Mouse (Mus musculus) CD4-positive, CD25-positive, alpha-beta regulatory T cell, adult 2 months (primary cell): ENCODE measurements at regions not wholly inside any gene's neighbourhood (a gene's known extent, or its start where the extent isn't known, plus 50 kb on each side); places are given as distances from the start of the nearest gene placed in this dataset.
A peak's percentile ranks its signal among the peaks of the same experiment; 100 is the strongest.

Experiments used
- DNase-seq: peaks from one replicate; pipeline ENCODE4 v3.0.0-alpha.2; 2012; ENCODE audit warnings: low read depth, low spot score

GRCm38 (mm10) chr8:88972993-88973690 lies 70.8 kb downstream of the Sall1 start:
- DNase-seq = no peak

DNA sequence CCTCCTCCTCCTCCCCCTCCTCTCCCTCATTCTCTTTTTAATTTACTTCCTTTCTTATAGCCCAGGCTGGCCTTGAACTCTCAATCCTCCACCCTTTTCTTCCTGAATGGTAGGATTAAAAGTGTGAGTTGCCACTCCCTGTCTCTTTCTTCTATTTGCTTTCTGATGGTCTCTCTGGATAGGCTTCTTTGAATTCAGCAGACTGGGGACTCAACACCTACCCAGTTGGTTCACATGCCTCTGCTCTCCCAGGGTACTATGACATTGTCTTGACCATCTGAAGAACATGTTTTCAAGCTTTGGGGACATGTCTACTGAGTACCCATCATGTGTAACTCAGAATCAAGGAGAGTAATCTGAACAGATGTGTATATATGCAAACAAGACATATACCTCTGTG lies 85.1 kb downstream of the Sall1 start:
- no peak for DNase-seq

DNA sequence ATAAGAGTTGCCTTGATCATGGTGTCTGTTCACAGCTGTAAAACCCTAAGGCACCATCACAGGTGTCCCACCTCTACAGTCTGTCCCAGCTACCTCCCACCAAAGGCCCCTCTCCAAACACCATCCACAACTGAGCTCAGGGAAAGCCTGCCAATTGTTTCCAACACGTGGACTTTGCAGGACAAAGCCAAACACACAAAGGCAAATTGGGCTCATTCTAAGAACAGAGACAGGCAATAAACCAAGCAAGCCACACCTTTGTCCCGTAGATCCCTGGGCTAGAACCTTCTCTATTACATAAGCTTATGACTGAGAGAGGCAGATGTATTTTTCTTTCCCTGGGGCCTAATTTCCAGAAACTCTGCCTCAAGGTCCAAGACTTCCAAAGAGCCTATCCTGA lies 90.8 kb downstream of the Sall1 start:
- no peak for DNase-seq

- no peak for DNase-seq
These were observed 92.2 kb downstream of the Sall1 start for GRCm38 (mm10) chr8:88951829-88952155.

GRCm38 (mm10) chr8:88951145-88951828 lies 92.7 kb downstream of the Sall1 start:
- DNase-seq = no peak

- no peak for DNase-seq
These were observed 94.0 kb downstream of the Sall1 start for GRCm38 (mm10) chr8:88949975-88950374.

- no peak for DNase-seq
These were observed 95.0 kb downstream of the Sall1 start for GRCm38 (mm10) chr8:88948981-88949380.

DNA sequence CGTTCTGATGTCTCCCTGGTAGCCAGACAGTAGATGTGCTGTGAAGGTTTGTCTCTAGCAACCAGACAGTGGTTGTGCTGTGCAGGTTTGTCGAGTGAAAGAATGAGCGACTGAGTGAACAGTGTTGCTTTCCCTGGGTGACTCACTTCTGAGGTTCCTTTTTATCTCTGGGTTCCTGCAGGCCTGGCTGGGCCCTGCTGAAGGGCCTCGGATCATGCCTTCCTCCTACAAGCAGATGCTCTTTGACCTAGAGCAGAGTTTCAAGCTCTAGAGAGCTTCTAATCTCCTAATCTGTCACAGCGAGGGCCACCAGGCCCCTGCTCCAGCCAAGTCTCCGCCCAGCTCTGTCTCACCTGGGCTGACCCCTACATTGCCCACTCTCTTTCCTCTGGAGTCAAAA lies 95.6 kb downstream of the Sall1 start:
- no peak for DNase-seq

DNA sequence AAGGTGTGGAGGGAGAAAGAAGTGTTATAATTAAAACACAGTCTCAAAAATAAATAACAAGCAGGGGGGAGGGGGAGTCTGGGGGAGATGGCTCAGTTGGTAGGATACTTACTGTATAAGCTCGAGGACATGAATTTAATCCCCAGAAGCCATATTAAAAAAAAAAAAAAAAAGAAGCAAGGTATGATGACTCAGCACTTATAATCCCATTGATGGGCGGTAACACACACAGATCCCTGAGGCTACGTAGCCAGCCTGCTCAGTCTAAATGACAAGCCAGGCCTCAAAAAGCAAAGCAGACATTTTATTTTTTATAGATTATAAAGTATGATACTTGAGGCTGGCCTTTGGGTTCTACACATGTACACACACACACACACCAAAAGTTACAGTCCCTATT lies 96.6 kb downstream of the Sall1 start:
- DNase-seq = no peak

- no peak for DNase-seq
These were observed 98.3 kb downstream of the Sall1 start for GRCm38 (mm10) chr8:88945656-88946055.

GRCm38 (mm10) chr8:88944038-88944437 lies 99.9 kb downstream of the Sall1 start:
- peak; percentile 2 for DNase-seq

GRCm38 (mm10) chr8:88939071-88939746 lies 104.8 kb downstream of the Sall1 start:
- no peak for DNase-seq

DNA sequence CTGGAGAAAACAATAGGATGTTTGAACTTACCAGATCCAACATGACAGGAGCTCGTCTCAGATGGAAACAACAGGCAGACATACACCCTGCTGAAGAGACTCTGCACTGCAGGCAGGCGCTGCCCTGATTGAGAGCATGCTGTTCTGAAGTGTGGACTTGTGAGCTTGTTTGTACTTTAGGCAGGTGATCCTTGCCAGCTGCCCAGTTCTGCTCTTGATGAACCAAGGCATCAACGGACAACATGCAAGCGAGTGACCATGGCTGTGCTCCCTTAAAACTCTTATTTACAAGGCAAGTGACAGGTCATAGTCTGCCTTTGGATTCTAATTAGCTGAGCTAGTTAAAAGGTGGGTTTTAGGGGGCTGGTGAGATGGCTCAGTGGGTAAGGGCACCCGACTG lies 109.3 kb downstream of the Sall1 start:
- DNase-seq = no peak

- no peak for DNase-seq
These were observed 112.9 kb downstream of the Sall1 start for GRCm38 (mm10) chr8:88931050-88931449.

GRCm38 (mm10) chr8:88930370-88930769 lies 113.6 kb downstream of the Sall1 start:
- no peak for DNase-seq

DNA sequence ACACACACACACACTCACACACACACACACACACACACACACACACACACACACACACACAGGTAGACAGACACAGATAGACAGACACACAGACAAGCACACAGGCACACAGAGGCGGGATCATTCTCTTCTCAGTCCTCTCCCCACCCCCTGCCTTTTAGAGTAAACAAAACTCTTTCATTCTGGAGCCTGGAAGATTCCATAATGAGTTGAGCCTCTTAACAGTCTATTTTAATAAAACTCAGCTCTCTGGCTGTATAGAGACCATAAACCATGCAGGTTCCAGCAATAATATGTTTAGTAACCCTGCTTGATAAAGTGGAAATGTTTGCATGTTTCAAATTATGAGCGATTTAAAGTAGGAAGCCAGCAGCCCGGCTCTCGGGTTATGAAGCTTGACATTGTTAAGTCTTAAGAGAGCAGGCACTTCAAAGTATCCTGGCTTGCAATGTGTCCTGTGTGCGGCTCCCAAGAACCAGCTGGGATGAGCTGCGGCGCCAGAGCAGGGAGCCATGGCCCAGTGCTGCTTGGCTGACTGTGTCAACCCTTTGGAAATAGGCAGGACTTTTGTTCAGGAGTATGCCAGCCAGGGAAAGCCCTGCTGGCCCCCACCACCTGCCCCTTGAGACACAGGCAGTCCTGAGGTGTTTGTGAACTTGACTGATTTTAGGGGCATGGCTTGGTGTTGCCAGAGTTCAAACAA lies 115.1 kb downstream of the Sall1 start:
- no peak for DNase-seq

DNA sequence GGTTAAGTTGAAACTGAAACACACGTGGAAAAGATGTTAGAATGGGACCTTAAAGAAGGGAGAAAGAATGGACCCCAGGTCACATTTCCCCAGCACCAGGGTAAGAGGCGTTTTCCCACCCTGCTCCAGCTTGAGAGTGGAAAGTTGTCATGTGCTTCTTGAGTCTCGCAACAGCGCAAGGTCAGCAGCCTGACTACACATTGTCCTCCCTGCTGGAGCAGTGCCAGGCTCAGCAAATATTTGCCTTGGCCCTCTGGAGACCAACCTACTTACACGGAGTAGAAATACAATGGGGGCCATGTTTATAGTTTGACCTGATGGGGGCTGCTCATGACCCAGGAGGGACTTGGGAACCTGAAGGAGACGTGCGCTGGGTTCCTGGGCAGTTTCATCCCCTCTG lies 121.1 kb downstream of the Sall1 start:
- DNase-seq = no peak

- no peak for DNase-seq
These were observed 122.0 kb downstream of the Sall1 start for GRCm38 (mm10) chr8:88921967-88922366.

DNA sequence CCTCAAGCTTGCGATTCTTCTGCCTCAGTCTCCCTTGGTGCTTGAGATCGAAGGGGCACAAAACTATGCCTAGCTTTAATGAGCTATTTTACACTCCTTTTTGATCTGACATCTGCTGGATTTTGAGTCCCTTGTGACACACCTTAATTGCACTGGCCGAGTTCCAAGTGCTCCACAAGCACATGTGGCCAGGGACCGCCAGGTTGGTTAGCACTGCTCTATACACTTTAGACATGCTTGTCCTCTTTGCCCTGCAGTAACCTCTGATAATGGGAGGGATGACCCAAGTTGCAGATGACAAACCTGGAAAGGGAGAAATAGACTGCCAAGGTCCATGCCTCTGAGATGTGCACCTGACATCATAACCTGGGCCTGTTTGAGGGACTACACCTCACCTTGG lies 124.7 kb downstream of the Sall1 start:
- no peak for DNase-seq

DNA sequence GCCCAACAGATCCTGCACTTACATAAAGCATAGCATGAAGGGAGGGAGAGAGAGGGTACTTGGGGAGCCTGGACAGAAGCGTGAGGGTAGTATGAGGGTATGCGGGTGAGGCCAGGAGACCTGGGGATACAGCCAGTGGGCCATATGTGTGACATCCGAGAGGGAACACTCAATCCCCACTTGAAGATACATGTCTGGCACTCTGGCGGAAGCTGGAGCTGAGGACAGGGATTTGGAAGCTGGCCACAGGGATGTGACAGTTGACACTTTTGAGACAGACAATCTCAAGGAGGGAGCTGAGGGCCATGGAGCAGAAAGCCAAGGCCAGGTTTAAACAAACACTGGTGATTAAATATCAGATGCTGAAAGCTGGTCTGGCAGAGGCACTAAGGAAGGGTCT lies 127.9 kb downstream of the Sall1 start:
- no peak for DNase-seq

GRCm38 (mm10) chr8:88914657-88915056 lies 129.3 kb downstream of the Sall1 start:
- DNase-seq = no peak

DNA sequence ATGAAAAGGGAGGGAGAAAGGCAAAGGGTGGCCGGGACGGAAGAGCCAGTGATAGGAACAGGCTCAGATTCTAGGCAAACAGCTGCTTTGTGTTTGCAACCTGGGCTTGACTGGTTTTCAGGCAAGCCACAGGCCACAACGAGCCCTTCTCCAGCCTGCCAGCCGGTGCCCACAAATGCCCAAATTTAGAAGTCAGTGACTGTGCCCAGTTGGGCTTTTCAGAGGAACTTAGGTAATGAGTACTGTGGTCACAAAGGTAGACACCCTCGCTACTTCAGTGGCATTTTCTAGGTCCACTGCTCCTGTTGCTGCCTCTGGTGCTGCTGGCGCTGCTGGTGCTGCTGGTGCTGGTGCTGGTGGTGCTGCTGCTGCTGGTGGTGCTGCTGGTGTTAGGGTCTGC lies 129.8 kb downstream of the Sall1 start:
- no peak for DNase-seq
